Mouse (Mus musculus): ENCODE data around the gene Gm2a.
"Not testable (repeated sequence)": the region's sequence is repeated elsewhere in the genome, so short reads cannot be mapped to it uniquely, and the experiment has no call there.

GRCm38 (mm10) chr11:55113861-55114250, 15.9 kb downstream of the Gm2a start:
- not testable (repeated sequence) for TF ChIP-seq CTCF (IDR thresholded peaks at IDR 0.05; ENCODE audit: borderline replicate concordance, control insufficient read depth, extremely low read depth, insufficient read depth, low read length, poor library complexity); POLR2A (IDR thresholded peaks at IDR 0.05; ENCODE audit: control insufficient read depth, extremely low read depth, insufficient read depth, low read length, poor library complexity)

Data from thymus, adult 2 months (tissue).